Mouse (Mus musculus): ENCODE results near the gene Bcl2l13. TPM values are rescaled to one million over a fixed set of nuclear protein-coding genes. Genes with fewer than 3 reads are reported as not detected.
A peak's percentile ranks its signal among the peaks of the same experiment; 100 is the strongest.

Bcl2l13 gene
- polyA plus RNA-seq, 1 experiment: 18.0 TPM

- Histone ChIP-seq H3K4me1 (ENCODE audit: control insufficient read depth, insufficient read depth, insufficient read length) (no peaks in the 10 kb centered on the region), H3K27me3 (ENCODE audit: control insufficient read depth, insufficient read depth, low read length) (no peaks in the 10 kb centered on the region), H3K36me3 (ENCODE audit: control insufficient read depth, insufficient read depth, low read length) (no peaks in the 10 kb centered on the region), H3K4me3 (ENCODE audit: extremely low read depth, insufficient read depth, insufficient read length) (no peak overlapping the region), H3K27ac (ENCODE audit: insufficient read depth, low read length) (no peak overlapping the region)
- WGBS: 64% methylated on average over 1 of the region's 1 CpGs
- TF ChIP-seq POLR2A (IDR thresholded peaks at IDR 0.05; ENCODE audit: low read depth, low read length) (no peak), CTCF (IDR thresholded peaks at IDR 0.05; ENCODE audit: extremely low read depth, insufficient read depth, insufficient read length, insufficient replicate concordance) (no peak)
- no peak for DNase-seq (ENCODE audit: low read depth in 1 of 2, low spot score in 2 of 2)
These were observed 6.0 kb upstream of the Bcl2l13 start for GRCm38 (mm10) chr6:120830056-120830455.

GRCm38 (mm10) chr6:120830866-120831608 lies 5.0 kb upstream of the Bcl2l13 start:
- TF ChIP-seq POLR2A (IDR thresholded peaks at IDR 0.05; ENCODE audit: low read depth, low read length) (no peak), CTCF (IDR thresholded peaks at IDR 0.05; ENCODE audit: extremely low read depth, insufficient read depth, insufficient read length, insufficient replicate concordance) (no peak)
- no peak for DNase-seq (ENCODE audit: low read depth in 1 of 2, low spot score in 2 of 2)
- no peaks in the 10 kb centered on the region for H3K27me3 ChIP-seq (ENCODE audit: control insufficient read depth, insufficient read depth, low read length)
- H3K4me1 ChIP-seq (ENCODE audit: control insufficient read depth, insufficient read depth, insufficient read length): no peaks in the 10 kb centered on the region
- peak overlapping the region; percentile 61; the same call in 1 of the 2 replicates for H3K27ac ChIP-seq (ENCODE audit: insufficient read depth, low read length)
- 70% methylated on average over 4 of the region's 4 CpGs for WGBS
- no peak overlapping the region for H3K4me3 ChIP-seq (ENCODE audit: extremely low read depth, insufficient read depth, insufficient read length)
- H3K36me3 ChIP-seq (ENCODE audit: control insufficient read depth, insufficient read depth, low read length): no peaks in the 10 kb centered on the region

DNA sequence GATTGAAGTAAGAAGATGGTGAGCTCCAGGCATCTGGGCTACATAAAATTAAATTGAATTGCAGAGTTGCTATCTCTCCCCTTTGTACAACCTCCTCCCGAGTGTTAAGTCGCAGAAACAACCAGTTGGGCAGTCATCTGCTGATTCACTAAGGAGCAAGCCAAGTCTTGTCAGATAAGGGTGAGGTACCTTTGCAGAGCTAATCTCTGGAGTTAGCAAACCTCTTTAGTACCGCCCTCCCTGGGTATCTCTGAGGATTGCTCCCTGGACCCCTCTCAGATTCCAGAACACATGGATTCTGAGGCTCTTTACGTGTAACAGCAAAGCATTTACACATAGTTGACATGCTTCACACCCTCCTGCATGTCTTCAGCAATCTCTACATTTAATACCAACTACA lies 3.9 kb upstream of the Bcl2l13 start:
- H3K4me3 ChIP-seq (ENCODE audit: extremely low read depth, insufficient read depth, insufficient read length): no peak overlapping the region
- H3K27me3 ChIP-seq (ENCODE audit: control insufficient read depth, insufficient read depth, low read length): no peaks in the 10 kb centered on the region
- no peaks in the 10 kb centered on the region for H3K4me1 ChIP-seq (ENCODE audit: control insufficient read depth, insufficient read depth, insufficient read length)
- no peaks in the 10 kb centered on the region for H3K36me3 ChIP-seq (ENCODE audit: control insufficient read depth, insufficient read depth, low read length)
- DNase-seq (ENCODE audit: low read depth in 1 of 2, low spot score in 2 of 2): no peak
- H3K27ac ChIP-seq (ENCODE audit: insufficient read depth, low read length): no peak overlapping the region
- 72% methylated on average over 4 of the region's 4 CpGs for WGBS
- no peak for TF ChIP-seq POLR2A (IDR thresholded peaks at IDR 0.05; ENCODE audit: low read depth, low read length)
- no peak for TF ChIP-seq CTCF (IDR thresholded peaks at IDR 0.05; ENCODE audit: extremely low read depth, insufficient read depth, insufficient read length, insufficient replicate concordance)

DNA sequence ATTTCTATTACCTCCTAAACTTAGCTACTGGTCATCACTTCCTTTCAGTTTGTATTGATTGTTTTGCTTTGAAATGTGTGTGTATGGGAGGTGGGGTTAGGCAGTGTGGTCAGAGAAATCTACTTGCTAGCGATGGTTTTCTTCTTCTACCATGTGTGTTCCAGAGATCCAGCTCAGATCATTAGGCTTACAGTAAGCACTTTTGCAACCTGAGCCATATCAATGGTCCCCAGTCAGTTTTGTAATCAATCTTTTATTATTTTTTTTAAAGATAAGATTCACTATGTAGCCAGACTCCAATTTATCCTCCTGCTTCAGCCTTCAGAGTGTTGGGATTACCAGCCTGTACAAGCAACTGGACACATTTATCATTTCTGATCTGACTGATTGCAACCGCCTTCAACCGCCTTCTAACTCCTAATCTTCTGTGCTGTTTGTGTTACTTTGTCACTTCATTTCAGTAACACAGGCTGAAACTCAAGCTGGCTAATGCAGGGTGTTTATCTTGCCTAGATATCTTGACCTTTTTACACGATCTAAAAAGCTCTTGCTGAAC lies 1.2 kb upstream of the Bcl2l13 start:
- H3K27me3 ChIP-seq (ENCODE audit: control insufficient read depth, insufficient read depth, low read length): no peaks in the 10 kb centered on the region
- H3K27ac ChIP-seq (ENCODE audit: insufficient read depth, low read length): no peak overlapping the region
- no peaks in the 10 kb centered on the region for H3K36me3 ChIP-seq (ENCODE audit: control insufficient read depth, insufficient read depth, low read length)
- WGBS: 82% methylated on average over 4 of the region's 4 CpGs
- no peak for DNase-seq (ENCODE audit: low read depth in 1 of 2, low spot score in 2 of 2)
- no peak overlapping the region for H3K4me3 ChIP-seq (ENCODE audit: extremely low read depth, insufficient read depth, insufficient read length)
- no peaks in the 10 kb centered on the region for H3K4me1 ChIP-seq (ENCODE audit: control insufficient read depth, insufficient read depth, insufficient read length)
- TF ChIP-seq CTCF (IDR thresholded peaks at IDR 0.05; ENCODE audit: extremely low read depth, insufficient read depth, insufficient read length, insufficient replicate concordance) (no peak), POLR2A (IDR thresholded peaks at IDR 0.05; ENCODE audit: low read depth, low read length) (no peak)

- H3K36me3 ChIP-seq (ENCODE audit: control insufficient read depth, insufficient read depth, low read length): no peaks in the 10 kb centered on the region
- H3K27ac ChIP-seq (ENCODE audit: insufficient read depth, low read length): peak overlapping the region; percentile 90
- H3K27me3 ChIP-seq (ENCODE audit: control insufficient read depth, insufficient read depth, low read length): no peaks in the 10 kb centered on the region
- peak overlapping the region; percentile 68 for H3K4me3 ChIP-seq (ENCODE audit: extremely low read depth, insufficient read depth, insufficient read length)
- peak in 1 of 2 experiments; percentile 17 for DNase-seq (ENCODE audit: low read depth in 1 of 2, low spot score in 2 of 2)
- no peaks in the 10 kb centered on the region for H3K4me1 ChIP-seq (ENCODE audit: control insufficient read depth, insufficient read depth, insufficient read length)
- TF ChIP-seq CTCF (IDR thresholded peaks at IDR 0.05; ENCODE audit: extremely low read depth, insufficient read depth, insufficient read length, insufficient replicate concordance) (no peak), POLR2A (IDR thresholded peaks at IDR 0.05; ENCODE audit: low read depth, low read length) (no peak)
- 5% methylated on average over 37 of the region's 37 CpGs for WGBS
These were observed 558 bp downstream of the Bcl2l13 start for GRCm38 (mm10) chr6:120836389-120837151.

- Histone ChIP-seq H3K27me3 (ENCODE audit: control insufficient read depth, insufficient read depth, low read length) (no peaks in the 10 kb centered on the region), H3K4me3 (ENCODE audit: extremely low read depth, insufficient read depth, insufficient read length) (no peak overlapping the region; the same call in 1 of the 2 replicates), H3K27ac (ENCODE audit: insufficient read depth, low read length) (no peak overlapping the region), H3K36me3 (ENCODE audit: control insufficient read depth, insufficient read depth, low read length) (no peaks in the 10 kb centered on the region), H3K4me1 (ENCODE audit: control insufficient read depth, insufficient read depth, insufficient read length) (no peaks in the 10 kb centered on the region)
- DNase-seq (ENCODE audit: low read depth in 1 of 2, low spot score in 2 of 2): no peak
- 64% methylated on average over 1 of the region's 1 CpGs for WGBS
- TF ChIP-seq POLR2A (IDR thresholded peaks at IDR 0.05; ENCODE audit: low read depth, low read length) (no peak), CTCF (IDR thresholded peaks at IDR 0.05; ENCODE audit: extremely low read depth, insufficient read depth, insufficient read length, insufficient replicate concordance) (no peak)
These were observed 1.1 kb downstream of the Bcl2l13 start for GRCm38 (mm10) chr6:120837152-120837530.

Measured in spleen, adult 2 months (tissue).